Mouse (Mus musculus) NIH3T3 (cell line): Measurements from ENCODE around the gene Ywhag.

Source experiments
- DNase-seq: peaks from one replicate; pipeline ENCODE4 v3.0.0-alpha.2; 2012; ENCODE audit warnings: low read depth

Gene Ywhag

GRCm38 (mm10) chr5:135934481-135935175, at the start of gene Ywhag:
TSS of gene Ywhag (minus strand) at chr5:135934616.
- peak; percentile 98 for DNase-seq

- peak; percentile 94 for DNase-seq
Measured at GRCm38 (mm10) chr5:135982398-135982797, 48.0 kb upstream of the Ywhag start.

DNA sequence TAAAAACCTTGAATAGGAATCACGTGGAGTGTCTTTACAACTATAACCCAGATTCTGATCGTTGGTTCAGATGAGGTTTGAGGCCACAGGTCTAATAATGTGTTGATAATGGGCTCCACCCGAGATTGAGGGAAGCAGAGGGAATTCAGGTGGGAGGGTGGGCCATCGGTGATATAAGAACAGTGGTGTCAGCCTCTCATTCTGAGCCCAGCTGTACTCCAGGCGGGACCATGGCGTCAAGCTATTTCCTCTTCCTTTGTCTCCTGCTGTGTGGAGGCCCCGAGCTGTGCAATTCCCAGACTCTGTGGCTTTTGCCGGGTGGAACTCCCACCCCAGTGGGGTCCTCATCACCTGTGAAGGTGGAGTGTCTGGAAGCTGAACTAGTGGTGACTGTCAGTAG, 45.5 kb upstream of the Ywhag start, which contains the start of gene Zp3:
Gene Zp3 (plus strand): TSS at position 196 of the 400 bp plus-strand sequence.
- DNase-seq: no peak

- no peak for DNase-seq
Measured at GRCm38 (mm10) chr5:135979381-135979780, 45.0 kb upstream of the Ywhag start.

DNA sequence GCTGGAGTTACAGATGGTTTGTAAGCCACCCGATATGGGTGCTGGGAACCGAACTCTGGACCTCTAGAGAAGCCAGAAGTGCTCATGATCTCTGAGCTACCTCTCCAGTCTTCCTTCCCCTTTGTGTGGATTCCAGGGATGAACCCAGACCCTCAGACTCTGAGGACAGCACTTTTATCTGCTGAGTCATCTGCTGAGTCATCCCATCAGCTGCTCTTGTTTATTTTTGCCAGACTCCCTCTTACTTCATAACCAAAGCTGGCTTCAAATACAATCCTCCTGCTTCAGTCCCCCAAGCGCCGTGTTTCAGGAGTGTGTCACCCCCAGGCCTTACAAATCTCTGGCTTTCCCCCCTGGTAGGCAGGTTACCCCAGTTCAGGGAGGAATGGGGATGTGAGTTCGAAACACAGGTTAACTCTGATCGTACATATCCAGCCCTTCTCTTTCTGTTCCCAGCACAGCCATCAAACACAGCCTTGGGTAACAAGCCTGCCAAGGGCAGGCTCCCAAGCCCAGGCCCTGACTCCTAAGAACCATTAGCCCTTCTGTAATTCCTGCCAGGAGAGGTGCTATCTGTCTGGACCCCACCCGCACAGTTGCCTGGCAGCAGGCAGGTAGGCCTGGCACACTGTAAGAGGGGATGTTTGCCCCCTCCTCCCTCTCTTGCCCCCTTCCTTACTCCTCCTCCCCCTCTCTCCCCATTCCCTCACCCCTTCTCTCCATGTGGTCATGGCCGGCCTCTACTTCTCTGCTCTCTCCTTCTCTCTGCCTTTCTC, 41.7 kb upstream of the Ywhag start:
- peak; percentile 36 for DNase-seq

DNA sequence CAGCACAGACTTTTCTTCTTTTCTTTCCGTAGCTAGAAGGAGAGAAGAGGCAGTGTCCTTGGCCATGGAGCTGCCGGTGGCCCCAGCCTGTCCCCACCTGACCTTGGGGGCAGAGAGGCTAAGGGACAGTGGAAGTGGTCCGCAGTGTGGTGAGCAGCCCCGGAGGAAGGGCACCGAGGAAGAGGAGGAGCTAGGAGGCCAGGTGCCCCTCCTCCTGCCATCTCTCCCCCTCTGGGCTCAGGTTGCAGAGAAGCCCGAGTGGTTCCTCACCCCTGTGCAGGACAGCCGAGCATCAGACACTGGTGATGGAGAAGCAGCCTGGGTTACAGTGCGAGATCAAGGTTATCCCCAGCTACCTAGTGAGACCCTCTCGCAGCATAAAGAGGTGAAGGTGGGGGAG, 39.9 kb upstream of the Ywhag start, which contains the start of gene Ssc4d:
Gene Ssc4d (minus strand): TSS at position 167 of the 400 bp plus-strand sequence.
- no peak for DNase-seq

DNA sequence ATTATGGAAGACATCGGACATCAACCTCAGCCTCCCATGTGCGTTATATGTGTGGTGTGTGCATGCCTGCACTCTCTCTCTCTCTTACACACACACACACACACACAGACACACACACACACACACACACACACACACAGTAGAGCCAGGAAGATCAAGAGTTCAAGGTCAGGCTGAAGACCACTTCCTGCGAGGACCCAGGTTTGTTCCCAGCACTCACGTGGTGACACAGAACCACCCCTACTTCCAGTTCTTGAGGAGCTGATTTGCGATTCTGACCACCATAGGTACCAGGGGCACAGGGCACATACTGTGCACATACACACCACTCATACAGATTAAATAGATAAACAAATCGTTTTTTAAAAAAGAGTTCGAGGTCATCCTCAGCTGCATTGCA, 37.5 kb upstream of the Ywhag start:
- no peak for DNase-seq

GRCm38 (mm10) chr5:135970247-135970646, 35.8 kb upstream of the Ywhag start:
- DNase-seq: no peak

DNA sequence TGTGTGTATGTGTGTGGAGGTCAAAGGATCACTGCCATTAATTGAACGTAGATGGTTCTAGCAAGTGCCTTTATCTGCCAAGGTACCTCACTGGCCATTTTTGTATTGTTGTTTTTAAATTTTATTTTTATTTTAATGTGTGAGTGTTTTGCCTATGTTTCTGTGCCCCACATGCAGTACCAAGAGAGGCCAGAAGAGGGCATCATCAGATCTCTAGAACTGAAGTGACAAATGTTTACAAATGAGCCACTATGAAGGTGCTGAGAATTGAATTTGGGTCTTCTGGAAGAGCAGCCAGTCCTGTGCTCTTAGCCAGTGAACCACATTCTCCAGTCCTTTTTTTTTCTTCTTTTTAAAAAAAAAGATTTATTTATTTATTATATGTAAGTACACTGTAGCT, 34.4 kb upstream of the Ywhag start:
- DNase-seq: peak; percentile 81

GRCm38 (mm10) chr5:135966866-135967265, 32.5 kb upstream of the Ywhag start:
- peak; percentile 54 for DNase-seq

DNA sequence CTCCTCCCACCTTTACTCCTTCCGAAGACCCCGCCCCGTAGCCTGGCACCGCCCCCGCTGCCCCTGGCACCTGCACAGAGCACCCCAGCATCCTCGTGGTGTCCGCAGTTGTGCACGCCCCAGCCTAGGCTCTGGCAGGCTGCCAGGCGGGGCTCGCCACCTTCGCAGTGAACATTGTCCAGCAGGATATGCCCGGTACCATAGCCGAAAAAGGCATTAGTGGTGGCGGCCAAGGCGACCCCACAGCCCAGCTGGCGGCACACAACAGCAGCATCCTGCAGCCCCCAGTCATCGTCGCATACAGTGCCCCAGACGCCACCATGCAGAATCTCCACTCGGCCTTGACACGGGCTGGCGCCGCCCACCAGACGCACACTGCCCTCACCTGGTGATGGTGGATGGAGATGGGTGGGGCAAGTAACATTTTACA, 31.1 kb upstream of the Ywhag start:
- no peak for DNase-seq

GRCm38 (mm10) chr5:135963280-135963627, 28.8 kb upstream of the Ywhag start:
- no peak for DNase-seq

DNA sequence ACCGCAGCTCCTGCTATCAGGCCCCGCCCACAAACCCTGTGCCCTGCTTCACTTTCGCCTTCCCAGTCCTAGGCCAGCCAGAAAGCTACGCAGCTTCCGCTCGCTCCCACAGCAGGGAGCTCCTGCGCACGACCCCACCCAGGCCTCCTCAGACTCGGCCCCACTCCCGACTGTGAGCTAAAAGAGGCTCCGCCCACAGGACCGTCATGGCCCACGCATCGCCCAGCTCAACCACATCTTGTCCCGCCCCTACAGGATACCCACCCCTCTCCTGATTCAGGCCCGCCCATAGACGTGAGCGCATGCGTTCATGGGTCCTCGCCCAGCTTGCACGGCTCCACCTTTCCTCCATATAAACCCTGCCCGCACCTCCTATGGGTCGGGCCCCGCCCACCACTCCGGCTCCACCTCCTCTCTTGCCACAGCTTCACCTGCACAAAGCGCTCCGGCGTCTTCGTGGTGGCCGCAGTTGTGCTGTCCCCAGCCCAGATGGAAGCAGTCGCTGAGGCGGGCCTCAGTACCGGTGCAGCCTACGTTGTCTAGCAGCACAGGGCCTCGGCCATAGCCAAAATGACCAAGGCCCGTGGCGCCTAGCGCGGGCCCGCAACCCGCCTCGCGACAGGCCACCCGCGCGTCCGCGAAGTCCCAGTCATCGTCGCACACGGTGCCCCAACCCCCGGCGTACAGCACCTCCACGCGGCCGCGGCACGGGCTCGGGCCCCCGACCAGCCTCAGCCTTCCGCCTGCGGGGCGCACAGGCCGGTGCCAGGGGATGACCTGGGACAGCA, 28.3 kb upstream of the Ywhag start:
- peak; percentile 100 for DNase-seq

DNA sequence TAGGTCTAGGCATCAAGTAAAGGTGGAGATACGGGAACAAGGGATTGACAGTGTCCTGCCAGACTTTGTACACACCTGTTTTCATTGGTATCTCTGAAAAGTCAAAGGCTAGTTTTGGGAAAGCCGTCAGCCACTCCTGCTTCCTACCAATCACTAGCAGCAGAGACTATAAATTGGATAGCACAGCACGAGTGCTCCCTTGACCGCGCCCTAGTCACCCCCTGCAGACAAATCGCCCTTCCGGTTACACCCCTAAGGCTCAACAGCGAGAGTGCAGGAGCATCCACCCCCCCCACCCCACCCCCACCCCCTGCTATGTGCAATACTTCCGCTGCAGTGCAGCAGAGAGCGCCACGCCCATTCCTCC, 27.7 kb upstream of the Ywhag start:
- no peak for DNase-seq

DNA sequence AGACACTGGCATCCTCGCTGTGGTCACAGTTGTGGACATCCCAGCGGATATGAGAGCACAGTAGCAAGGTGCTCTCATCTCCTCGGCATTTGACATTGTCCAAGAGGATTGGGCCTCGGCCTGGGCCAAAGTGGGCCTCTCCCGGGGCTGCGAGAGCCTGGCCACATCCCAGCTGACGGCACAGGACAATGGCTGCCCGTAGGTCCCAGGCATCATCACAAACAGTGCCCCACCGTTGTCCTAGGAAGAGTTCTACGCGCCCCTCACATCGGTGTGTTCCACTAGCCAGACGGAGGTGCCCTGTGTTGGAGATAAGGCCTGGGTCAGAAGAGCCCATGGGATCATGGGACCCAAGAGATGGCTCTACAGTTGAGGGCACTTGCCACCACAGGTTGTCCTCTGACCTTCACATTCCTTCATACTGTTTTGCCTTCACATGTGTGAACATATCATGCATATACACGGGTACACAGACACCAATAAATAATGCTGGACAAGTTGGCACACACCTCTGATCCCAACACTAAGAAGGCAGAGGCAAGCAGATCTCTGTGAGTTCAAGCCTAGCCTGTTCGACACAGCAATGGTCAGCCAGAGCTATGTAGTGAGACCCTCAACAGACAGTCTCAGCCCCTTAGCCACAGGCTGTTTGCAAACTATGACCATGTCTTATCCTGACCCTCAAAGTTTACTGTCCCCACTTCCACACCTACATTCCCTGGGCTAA, 26.7 kb upstream of the Ywhag start:
- no peak for DNase-seq

- DNase-seq: peak; percentile 93
Measured at GRCm38 (mm10) chr5:135959911-135960310, 25.5 kb upstream of the Ywhag start.

DNA sequence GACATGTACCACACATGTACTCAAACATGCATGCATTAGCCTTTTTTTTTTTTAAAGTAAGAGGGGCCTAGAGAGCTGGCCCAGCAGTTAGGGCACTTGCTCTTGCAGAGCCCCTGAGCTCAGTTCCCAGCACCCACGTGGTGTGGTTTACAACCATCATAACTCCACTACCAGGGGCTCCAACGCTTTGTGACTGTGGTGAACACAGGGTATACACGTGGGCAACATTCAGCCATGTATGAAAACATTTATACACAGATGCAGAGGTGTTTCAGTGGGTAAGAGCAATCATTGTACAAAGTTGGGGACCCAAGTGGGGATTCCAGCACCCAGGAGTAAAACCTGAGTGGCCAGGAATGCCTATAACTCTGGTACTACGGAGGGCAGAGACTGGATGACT, 24.0 kb upstream of the Ywhag start:
- DNase-seq: no peak

GRCm38 (mm10) chr5:135957207-135957974, 23.0 kb upstream of the Ywhag start:
- peak; percentile 98 for DNase-seq

GRCm38 (mm10) chr5:135956300-135957206, 22.1 kb upstream of the Ywhag start:
- DNase-seq: no peak

DNA sequence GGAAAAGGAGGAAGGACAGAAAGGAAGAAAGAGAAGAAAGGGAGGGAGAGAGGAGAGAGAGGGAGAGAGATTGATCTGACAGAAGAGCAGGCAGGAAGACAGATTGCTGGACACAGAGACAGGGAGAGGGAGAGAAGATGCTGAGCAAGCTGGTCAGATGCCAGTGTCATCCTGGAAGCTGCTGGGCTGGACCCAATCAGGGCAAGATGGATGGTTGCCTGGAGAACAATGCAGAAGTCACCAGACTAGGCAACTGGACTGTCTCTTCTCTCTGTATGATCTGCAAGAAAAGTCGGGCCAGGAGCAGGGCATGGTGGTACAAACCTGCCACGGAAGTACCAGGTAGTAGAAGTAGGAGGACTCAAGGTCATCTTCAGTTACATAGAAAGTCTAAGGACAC, 18.4 kb upstream of the Ywhag start:
- DNase-seq: peak; percentile 37
